Mouse (Mus musculus): Measurements from ENCODE around the gene Gm17949.

- no peak for TF ChIP-seq CTCF (IDR thresholded peaks at IDR 0.05; ENCODE audit: borderline replicate concordance, control insufficient read depth, extremely low read depth, insufficient read depth, low read length, poor library complexity)
- TF ChIP-seq POLR2A (IDR thresholded peaks at IDR 0.05; ENCODE audit: control insufficient read depth, extremely low read depth, insufficient read depth, low read length, poor library complexity), result no peak
Measured at GRCm38 (mm10) chr17:57029691-57030090, 18.4 kb downstream of the Gm17949 start.
